Mouse (Mus musculus) adrenal gland, postnatal 4 days (tissue): Measurements from ENCODE around the gene Ntn1. TPM values are rescaled to one million over a fixed set of nuclear protein-coding genes. Genes with fewer than 3 reads are reported as not detected.

Source experiments
- DNase-seq, 2 experiments: peaks; one replicate each; pipeline ENCODE4 v3.0.0; 2021 to 2022; ENCODE audit warnings: low spot score in 2 of 2, mixed read lengths in 2 of 2
- long read RNA-seq, 2 experiments: library from polyadenylated mRNA; stranded (forward); transcript quantifications; one replicate each; pipeline ENCODE4 v2.0.0; 2021
- total RNA-seq, 2 experiments: library from RNA; stranded (reverse); gene quantifications; 2 replicates each; pipeline ENCODE4 v1.2.3; 2021

Gene Ntn1
- 10 to 100 TPM; 16.8 to 23.4 TPM for total RNA-seq
- long read RNA-seq, experiment 1, partial matches to known transcripts = 0 of 1 reads
- long read RNA-seq, experiment 1, other reads (novel, unspliced or antisense) = 1 of 1 reads
- long read RNA-seq, experiment 2, full-length matches to known transcripts = 1 of 16 reads
- long read RNA-seq, experiment 2, partial matches to known transcripts = 0 of 16 reads
- long read RNA-seq, experiment 2, other reads (novel, unspliced or antisense) = 15 of 16 reads

DNA sequence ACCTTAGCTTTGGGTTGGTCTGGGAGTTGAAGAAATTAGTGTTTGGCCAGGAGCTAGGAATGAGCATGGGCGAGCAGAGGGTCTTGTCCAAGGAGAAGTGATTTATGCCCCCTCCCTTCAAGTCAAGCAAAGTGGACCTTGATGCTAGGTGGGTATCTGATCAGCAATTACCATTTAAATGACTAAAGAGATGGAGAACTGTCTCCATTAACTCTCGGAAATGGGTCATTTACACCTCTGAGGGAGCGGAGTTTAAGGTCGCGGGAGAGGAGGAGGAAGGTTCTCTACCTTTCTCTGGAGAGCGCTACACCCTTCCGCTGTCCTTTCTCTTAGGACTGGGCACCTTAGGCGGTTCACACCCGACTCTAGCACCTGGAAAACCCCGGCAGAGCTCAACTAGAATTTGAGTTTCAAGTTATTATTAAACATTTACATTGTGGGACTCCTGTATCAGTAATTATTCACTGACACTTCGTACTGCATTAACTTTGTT lies at the start of gene Ntn1:
Gene Ntn1, minus strand, starts transcription at position 97 of the 493 bp plus-strand sequence.
- DNase-seq = no peak

DNA sequence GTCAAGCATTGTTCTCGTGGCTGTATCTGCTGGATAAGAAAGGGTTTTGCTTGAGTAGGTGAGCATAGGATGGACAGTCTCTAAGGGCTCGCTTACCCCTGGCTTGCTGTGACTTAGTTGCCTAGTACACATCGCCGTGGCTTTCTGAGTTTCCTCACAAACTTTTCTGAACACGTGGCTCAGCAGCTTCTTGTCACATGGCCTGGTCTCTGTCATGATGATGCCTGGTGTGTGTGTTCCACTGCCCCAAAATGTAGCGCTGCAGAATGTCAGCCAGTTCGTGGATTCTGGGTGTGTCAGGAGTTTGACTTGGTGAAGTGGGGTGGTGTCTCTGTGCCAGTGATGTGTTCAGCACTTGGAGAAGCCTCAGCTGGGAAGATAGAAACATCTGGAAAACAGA lies 47.7 kb upstream of the Ntn1 start:
- no peak for DNase-seq

DNA sequence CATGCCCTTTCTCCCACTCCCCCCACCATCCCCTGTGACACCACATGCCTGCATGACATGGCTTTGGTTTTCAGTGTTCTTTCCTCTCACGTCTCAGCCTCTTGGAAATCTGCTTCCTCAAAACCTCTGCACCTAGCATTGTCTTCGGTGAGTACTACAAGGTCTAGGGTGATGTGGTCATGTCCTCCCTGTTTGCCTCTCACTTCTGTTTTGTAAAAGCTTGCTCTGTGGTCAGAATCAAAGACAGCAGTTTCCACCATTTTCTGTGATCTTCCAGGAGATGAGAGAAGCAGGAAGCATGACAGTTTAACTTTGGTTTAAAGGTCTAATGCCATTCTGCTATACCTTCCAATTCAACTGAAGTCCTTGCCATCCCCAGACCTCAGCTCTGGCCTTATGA lies 46.6 kb upstream of the Ntn1 start:
- DNase-seq = no peak

DNA sequence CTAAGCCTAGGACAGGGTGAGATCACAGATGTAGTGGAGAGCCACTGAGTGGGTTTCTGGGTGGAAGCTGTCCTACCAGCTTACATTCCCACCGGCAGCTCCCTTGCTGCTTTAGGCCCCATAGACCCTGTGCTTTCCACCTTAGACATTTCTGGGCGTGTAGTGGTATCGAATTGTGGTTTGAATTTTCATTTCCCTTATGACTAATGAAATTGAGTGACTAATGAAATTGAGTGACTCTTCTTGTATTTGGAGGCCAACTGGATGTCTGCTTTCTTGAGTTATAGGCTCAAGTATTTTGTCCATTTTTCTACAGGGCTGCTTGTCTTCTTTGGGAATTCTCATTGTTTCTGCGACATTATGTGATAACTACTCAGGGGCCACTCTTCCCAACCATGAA lies 45.9 kb upstream of the Ntn1 start:
- no peak for DNase-seq

DNA sequence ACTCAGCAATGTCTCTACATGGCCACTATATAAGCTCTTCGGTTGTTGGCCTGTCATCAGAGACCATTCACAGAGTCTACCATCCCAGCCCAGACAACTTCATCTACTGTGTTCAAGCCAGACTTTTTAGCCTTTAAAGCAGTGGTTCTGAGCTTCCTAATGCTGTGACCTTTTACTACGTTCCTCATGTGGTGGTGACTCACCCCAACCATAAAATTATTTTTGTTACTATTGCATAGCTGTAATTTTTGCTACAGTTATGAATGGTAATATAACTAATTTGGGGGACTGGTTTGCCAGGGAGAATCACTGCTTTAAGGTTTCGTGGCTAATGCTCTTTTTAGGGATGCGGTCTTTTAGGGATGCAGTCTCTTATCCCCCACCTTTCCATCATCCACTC lies 45.3 kb upstream of the Ntn1 start:
- DNase-seq = no peak

DNA sequence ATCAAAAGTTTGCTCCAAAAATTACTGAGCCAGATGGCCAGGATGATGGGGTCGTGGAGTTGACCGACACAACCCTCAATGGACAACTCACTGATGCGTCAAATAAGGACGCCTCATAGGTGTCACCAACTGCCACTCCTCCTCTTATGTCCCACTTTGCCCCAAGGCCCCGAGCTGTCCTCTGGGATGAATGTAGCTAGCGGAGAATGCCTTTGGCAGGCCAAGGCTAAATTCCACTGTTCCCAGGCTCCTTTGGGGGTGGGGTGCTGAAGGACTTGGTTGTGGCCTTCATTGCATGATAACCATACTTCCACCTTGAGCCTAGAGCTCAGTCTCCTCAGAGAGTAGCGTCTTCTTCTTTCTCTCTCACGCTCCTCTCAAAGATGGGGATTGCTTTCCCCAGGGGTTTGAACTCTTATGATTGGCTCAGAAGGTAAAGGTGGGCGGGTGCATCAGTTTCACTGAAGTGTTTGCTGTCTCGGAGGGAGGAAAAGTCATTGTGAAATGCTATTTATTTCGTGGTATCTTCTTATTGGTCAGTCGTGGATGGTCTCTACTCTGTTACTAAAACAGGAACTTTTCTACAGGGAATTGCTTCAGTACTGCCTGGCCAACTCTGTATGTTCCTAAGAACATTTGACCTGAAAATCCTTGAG lies 42.5 kb upstream of the Ntn1 start:
- no peak for DNase-seq

DNA sequence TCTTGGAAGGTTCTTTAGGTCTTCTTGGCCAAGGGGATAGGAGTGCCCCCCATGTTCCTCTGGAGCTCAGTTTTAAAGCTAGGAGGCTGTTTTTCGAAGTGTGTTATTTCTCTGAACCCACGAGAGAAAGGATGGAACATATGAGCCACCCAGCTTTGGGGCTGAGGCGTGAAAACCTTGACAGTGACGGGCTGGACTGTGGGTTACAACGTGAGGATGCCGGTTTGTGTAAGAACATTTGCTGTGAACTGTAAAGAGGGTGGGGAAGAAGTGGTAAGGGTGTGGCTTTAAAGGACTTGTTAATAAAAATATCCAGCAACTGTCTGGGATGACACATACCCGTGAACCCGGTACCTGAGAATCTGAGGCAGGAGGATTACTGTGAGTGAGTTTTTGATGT lies 41.7 kb upstream of the Ntn1 start:
- no peak for DNase-seq

DNA sequence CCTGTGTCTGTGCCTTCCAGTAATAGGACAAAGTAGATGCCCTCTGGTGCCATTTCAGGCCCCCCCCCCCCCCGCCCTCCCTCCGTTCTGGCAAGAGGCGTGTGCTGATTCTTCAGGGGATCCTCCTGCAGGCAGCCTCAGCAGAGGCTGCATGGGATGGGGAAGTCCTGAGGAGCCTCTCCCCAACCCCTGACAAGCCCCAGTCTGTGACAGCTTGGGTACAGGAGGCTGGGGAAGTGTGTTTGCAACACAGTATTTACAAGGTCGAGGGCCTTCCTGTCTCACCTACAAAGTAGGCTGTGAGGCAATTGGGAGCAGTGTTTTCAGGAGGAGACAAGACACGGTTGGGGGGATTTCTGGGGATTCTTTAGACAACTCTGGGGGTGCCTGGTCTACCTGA lies 40.3 kb upstream of the Ntn1 start:
- no peak for DNase-seq

DNA sequence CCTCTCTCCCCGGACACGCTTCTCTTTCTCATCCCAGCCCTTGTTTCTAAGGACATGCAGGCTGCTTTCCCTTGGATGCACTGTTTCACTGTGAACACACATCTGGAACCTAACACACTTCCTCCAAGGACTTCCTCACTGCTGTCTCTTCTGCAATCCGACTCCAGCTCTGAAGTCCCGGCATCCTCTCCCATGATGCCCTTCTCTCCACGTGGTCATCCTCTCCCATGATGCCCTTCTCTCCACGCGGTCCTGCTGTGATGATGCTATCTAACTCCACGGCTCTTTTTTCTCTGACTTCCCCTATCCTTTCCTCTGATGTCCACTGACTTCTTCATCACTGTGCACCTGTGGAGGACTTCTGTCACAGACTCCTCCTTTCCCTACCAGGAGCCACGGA lies 39.5 kb upstream of the Ntn1 start:
- no peak for DNase-seq

DNA sequence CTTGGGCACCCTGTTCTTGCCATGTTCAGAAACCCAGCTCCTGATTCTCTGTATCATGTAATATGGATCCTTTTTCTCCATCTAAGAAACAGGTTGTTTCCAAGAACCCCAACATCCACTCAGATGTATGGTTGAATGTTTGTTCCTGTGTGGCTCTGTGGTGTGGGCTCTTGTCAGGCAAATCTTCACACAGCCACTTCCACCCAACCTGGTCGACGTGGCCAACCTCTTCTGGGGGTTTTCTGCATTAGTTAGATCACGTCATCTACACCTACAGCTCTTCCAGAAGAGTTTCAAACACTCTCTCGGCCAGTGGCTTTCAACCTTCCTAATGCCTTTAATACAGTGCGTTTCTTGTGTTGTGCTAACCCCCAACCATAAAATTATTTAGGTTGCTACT lies 35.8 kb upstream of the Ntn1 start:
- no peak for DNase-seq

DNA sequence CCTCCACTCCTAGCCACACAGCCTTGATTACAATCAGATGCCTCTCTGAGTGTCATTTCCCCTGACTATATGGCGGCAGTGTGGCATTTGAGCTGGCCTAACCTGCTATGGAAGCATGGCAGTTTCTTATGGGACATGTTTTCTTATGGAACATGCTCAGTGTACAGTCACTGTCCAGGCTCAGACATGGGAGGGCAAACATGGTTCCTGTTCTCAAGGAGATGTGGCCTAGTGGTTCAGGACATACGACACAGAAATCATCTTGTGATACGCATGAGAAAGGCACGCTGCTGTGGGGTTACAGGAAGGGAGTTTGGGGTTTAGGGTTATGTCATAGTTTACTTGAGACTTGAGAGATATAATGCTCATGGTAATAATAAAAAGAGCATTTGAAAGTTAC lies 35.0 kb upstream of the Ntn1 start:
- no peak for DNase-seq

DNA sequence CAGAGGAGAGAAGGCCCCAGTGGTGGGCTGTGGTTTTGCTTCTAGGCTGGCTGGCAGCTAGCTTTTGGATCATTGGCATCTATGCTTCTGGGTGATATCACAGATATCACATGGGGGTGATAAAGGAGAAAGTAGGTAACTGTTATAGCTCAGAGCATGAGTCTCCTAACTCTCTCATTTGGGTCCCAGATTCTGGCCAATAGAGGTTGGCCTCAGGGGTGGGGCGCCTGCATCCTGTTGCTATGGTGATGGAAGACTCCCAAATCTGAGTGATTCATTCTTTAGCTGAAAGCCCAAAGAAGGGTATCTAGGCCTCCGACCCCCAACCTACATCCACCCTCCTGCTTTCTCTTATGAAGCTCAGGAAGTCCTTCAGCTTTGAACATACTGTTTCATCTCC lies 34.1 kb upstream of the Ntn1 start:
- no peak for DNase-seq

DNA sequence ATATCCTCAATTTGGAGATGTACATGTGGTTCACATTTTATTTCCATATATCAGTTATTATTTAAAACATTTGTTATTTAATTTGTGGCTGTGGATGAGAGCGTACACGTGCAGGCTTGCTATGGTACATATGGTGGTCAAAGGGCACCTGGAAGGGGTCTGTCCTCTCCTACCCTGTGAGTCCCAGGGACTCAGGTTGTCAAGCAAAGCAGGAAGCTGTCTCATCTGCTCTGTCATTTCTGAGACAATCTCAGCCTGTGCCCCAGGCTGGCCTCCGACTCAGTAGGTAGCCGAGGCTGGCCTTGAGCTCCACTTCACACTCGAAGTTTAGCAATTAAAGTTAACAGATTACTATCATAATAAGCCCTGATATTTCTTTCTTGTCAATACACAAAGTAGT lies 32.9 kb upstream of the Ntn1 start:
- no peak for DNase-seq

DNA sequence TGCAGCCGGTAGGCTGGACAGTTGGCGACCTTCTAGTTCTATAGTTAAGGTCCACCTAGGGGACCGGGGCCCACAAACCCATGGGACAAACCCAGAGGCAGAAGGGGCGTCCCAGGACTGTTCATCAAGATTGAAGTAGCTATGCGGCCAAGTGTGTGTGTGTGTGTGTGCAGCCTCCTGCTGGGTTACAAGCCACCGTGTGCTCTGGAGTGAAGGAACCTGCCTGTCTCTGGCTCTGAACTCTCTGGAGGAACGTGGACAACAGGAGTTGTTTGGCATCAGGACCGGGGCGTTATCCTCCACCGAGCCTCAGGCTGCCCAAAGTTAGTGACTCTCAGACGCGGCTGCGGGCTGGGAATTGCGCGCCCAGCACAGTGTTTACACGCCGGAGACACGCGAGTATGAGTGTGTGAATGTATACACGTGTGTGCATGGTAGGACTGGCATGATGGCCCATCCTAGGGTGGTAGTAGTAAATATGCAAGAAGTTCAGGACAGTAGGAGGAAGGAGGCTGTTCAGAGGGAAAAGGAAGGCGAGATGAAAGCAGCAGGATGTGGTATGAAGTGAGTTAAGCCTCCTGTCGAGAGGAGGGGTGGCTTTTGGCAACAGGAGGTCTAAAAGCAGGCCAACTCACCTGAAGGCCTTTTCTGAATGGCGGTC lies 31.9 kb upstream of the Ntn1 start:
- no peak for DNase-seq

DNA sequence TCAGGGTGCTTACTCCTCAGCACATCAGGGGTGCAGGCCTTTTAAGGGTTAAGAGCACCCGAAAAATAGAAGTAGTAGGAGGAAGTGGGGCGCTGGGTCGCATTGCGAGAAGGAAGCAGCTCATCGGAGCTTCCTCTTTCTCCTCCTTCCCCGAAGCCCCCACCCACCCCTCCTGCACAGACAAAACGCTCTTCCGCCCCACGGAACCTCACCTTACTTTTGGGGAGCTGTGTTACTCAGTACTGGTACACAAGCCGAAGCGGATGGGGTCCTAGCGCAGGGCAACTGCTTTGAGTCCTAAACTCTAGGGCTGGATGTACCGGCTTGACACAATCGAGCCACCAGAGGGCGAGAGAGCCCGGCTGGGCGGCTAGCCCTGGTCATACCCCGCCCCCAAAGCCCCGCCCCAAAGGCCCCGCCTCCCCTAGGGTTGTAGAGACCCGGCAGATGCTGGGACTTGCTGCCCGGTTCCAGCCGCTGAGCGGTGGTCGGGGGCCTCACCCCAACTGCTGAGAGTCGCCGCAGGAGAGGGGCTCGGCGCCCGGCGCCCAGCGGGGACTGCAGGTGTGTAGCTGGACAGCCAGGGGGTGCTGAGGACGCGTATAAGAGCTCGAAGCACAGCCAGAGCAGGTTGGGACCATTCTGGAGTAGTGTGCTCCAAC lies 31.2 kb upstream of the Ntn1 start, which contains the start of gene Pik3r5:
Gene Pik3r5, plus strand, starts transcription at position 423 of the 662 bp plus-strand sequence.
- peak; percentile 67 to 69 for DNase-seq

DNA sequence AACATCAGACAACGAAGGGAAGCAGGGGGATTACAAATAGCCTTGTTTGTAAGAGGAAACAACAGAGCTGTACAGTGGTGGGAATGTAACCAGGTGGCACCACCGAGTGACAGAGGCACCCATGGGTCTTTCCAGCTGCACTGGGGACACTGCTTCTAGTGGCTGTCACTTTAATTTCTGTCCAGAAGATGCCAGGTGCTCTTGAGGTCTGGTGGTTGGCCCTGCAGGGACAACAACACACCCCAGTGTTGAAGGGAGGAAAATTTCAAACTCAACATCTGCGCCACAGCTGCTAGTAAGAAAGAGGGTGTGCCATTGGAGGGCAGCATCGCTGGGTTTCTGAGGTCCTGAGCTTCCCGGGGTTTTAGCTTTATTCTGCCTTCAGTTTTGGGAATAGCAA lies 30.0 kb upstream of the Ntn1 start:
- DNase-seq = no peak

DNA sequence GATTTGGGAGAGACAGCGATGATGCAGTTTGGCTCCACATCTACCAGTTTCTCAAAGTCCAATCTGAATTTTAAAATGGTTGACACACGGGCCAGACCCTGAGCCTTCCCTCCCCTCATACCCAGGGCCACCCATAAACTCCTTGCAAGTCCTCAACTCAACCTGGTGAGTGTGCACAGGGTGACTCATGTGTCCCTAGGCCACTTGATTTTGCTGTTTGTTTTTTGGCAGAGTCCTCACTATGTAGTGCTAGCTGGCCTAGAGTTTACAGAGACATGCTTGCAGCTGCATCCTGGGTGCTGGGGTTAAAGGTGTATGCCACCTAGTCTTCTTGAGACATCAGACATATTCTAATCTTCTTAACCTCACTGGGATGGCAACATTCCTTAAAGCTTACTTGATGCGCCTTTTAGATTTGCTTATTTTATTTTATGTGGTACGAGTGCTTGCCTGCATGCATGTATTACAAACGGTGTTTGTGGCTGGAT lies 26.5 kb upstream of the Ntn1 start:
- DNase-seq = no peak

DNA sequence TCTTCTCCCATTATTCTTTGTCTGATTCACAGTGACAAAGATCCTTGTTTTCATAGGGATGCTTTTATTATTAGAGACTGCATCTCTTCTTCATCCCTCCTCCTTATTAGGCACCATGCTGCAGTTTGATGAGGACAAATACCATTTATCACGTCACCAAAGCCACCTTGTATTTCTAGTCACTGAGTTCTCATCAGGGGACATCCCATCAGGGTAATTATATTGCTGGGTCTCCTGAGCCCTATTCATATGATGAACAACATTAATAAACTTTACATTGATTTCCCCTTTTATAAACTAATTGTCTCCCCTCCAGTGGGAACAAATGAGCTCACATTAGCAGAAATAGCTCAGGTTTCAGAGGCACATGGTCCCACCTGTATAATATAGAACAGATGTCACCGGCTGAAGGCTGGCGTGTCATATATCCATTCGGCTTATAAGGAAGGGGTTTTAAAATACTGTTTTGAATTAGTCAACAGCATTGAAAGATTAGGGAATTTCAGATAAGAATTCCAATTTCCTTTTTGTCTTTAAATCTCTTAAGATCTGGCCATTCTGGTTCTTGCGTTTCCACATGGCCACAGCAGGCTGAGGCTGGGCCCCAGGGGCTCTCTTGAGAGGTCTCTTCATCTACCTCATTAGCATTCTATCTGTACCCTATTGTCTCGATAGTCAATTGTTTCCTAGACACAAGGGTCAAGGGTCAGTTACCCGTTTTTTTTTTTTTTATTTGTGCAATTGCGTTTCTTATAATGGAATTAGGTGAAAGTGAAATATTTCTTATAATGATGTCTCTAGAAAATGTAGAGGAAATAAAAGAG lies 25.1 kb upstream of the Ntn1 start:
- no peak for DNase-seq

DNA sequence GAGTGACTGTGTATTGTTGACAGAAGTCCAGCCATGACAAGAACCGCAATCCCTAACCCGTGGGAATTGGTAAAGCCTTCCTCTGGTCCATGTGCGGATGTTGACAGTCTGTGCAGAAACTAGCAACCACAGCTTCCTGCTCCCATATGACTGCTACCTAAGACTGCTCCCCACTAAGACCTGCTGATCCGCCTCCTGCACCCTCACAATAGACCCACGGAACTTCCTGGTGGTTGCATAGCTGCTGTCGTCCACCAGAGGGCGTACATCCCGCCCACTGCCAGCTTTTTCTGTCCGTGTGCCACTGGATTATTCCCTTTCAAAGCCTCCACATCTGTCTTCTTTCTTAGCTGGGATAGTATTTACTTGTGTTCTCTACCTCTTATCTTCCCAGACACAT lies 17.2 kb upstream of the Ntn1 start:
- no peak for DNase-seq

DNA sequence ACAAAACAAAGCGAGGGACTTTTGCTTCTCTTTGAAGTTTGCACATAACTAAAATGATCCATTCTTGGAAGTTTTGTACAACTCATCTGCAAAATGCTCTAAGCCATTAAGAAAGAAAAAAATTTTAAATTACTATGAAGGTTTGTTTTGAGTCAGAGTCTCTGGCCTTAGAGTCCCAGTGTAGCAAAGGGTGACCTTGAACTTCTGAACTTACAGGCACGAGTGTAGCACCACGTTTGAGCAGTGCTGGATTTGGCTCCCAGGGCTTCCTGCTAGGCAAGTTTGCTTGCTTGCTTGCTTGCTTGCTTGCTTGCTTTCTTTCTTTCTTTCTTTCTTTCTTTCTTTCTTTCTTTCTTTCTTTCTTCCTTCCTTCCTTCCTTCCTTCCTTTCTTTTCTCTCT lies 16.4 kb upstream of the Ntn1 start:
- DNase-seq = no peak

DNA sequence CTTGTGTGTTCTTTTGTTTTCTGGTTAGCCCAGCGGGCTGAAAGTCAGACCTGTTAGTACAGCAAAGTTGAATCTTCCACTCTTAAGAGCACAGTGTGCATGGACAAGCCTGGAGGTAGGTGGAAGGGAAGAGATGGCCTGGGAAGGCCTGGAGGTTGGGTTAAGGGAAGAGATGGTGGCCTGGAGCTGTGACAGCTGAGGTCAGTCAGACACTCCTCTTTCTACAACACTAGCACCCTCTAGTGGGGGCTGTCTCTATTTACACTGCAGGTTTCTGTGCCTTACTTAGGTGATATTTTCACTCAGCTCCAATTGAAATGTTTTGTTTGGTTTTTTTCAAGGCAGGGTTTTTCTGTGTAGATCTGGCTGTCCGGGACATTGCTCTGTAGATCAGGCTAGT lies 7.5 kb upstream of the Ntn1 start:
- peak; percentile 19 to 53 for DNase-seq
